Mouse (Mus musculus): Measurements from ENCODE around the gene Thrap3. TPM values are rescaled to one million over a fixed set of nuclear protein-coding genes. Genes with fewer than 3 reads are reported as not detected.

The Thrap3 gene
- polyA plus RNA-seq, 1 experiment from 2014 or later = 107 TPM

GRCm38 (mm10) chr4:126115871-126116521 is 86.6 kb downstream of the Thrap3 start:
- WGBS = 69% methylated on average over 6 of the region's 6 CpGs
- H3K4me1 ChIP-seq (ENCODE audit: control insufficient read depth, insufficient read depth, low read depth, low read length) = peaks cover 5% of the 10 kb centered on the region
- no peak overlapping the region for H3K9ac ChIP-seq (ENCODE audit: low read depth, low read length)
- no peak overlapping the region for H3K4me2 ChIP-seq (ENCODE audit: low read length)
- H3K9me3 ChIP-seq (ENCODE audit: control insufficient read depth, low read length) = no peaks in the 10 kb centered on the region
- H3K27ac ChIP-seq (ENCODE audit: low read depth, low read length) = no peak overlapping the region
- peaks cover 2% of the 10 kb centered on the region; the same call in 1 of the 2 replicates for H3K36me3 ChIP-seq (ENCODE audit: control insufficient read depth, insufficient read depth, low read length)
- H3K4me3 ChIP-seq (ENCODE audit: low read length) = no peak overlapping the region
- no peak for ATAC-seq
- no peaks in the 10 kb centered on the region for H3K27me3 ChIP-seq (replicated peaks; ENCODE audit: control insufficient read depth, insufficient read depth, low read length)

GRCm38 (mm10) chr4:126115411-126115810 is 87.1 kb downstream of the Thrap3 start:
- WGBS = 83% methylated on average over 9 of the region's 9 CpGs
- Histone ChIP-seq H3K27me3 (replicated peaks; ENCODE audit: control insufficient read depth, insufficient read depth, low read length) (no peaks in the 10 kb centered on the region), H3K4me3 (ENCODE audit: low read length) (no peak overlapping the region), H3K4me2 (ENCODE audit: low read length) (no peak overlapping the region), H3K27ac (ENCODE audit: low read depth, low read length) (no peak overlapping the region), H3K4me1 (ENCODE audit: control insufficient read depth, insufficient read depth, low read depth, low read length) (peaks cover 11% of the 10 kb centered on the region), H3K9ac (ENCODE audit: low read depth, low read length) (no peak overlapping the region), H3K36me3 (ENCODE audit: control insufficient read depth, insufficient read depth, low read length) (no peaks in the 10 kb centered on the region), H3K9me3 (ENCODE audit: control insufficient read depth, low read length) (no peaks in the 10 kb centered on the region)
- no peak for ATAC-seq

Other genes starting within 250 kb of the Thrap3 start
- gene Csf3r, start 178.2 kb downstream of the Thrap3 start, polyA plus RNA-seq (2015; fragmentation: Nextera tagmentation; extraction: Ambion mirVana) = 0.57 and 0.68 TPM in 2 replicates
- 134 and 138 TPM in 2 replicates for gene Mrps15, start 155.8 kb downstream of the Thrap3 start, polyA plus RNA-seq (2015; fragmentation: Nextera tagmentation; extraction: Ambion mirVana)
- 42.5 and 42.9 TPM in 2 replicates for gene Oscp1, start 144.2 kb downstream of the Thrap3 start, polyA plus RNA-seq (2015; fragmentation: Nextera tagmentation; extraction: Ambion mirVana)
- 51.3 and 55.8 TPM in 2 replicates for gene Lsm10, start 106.1 kb downstream of the Thrap3 start, polyA plus RNA-seq (2015; fragmentation: Nextera tagmentation; extraction: Ambion mirVana)
- gene Stk40, start 98.8 kb downstream of the Thrap3 start, polyA plus RNA-seq (2015; fragmentation: Nextera tagmentation; extraction: Ambion mirVana) = 29.5 and 34.3 TPM in 2 replicates
- 11.8 and 13.7 TPM in 2 replicates for gene Eva1b, start 55.0 kb downstream of the Thrap3 start, polyA plus RNA-seq (2015; fragmentation: Nextera tagmentation; extraction: Ambion mirVana)
- 1.3 and 1.5 TPM in 2 replicates for gene Sh3d21, start 39.3 kb downstream of the Thrap3 start, polyA plus RNA-seq (2015; fragmentation: Nextera tagmentation; extraction: Ambion mirVana)
- gene Map7d1, start 53.6 kb upstream of the Thrap3 start, polyA plus RNA-seq (2015; fragmentation: Nextera tagmentation; extraction: Ambion mirVana) = 59.8 and 71.7 TPM in 2 replicates
- gene Trappc3, start 59.6 kb upstream of the Thrap3 start, polyA plus RNA-seq (2015; fragmentation: Nextera tagmentation; extraction: Ambion mirVana) = 179 and 199 TPM in 2 replicates
- 5.8 and 6.8 TPM in 2 replicates for gene Col8a2, start 84.0 kb upstream of the Thrap3 start, polyA plus RNA-seq (2015; fragmentation: Nextera tagmentation; extraction: Ambion mirVana)
- 83.1 and 84.1 TPM in 2 replicates for gene Adprhl2, start 118.9 kb upstream of the Thrap3 start, polyA plus RNA-seq (2015; fragmentation: Nextera tagmentation; extraction: Ambion mirVana)
- gene Tekt2, start 122.9 kb upstream of the Thrap3 start, polyA plus RNA-seq (2015; fragmentation: Nextera tagmentation; extraction: Ambion mirVana) = 11.8 and 13.5 TPM in 2 replicates
- 12.4 and 17.5 TPM in 2 replicates for gene Ago3, start 226.8 kb upstream of the Thrap3 start, polyA plus RNA-seq (2015; fragmentation: Nextera tagmentation; extraction: Ambion mirVana)

Data from hindbrain, embryonic 16.5 days (tissue).